13 mouse cellular contexts compared by ENCODE assay signal in the genomic region with DNA sequence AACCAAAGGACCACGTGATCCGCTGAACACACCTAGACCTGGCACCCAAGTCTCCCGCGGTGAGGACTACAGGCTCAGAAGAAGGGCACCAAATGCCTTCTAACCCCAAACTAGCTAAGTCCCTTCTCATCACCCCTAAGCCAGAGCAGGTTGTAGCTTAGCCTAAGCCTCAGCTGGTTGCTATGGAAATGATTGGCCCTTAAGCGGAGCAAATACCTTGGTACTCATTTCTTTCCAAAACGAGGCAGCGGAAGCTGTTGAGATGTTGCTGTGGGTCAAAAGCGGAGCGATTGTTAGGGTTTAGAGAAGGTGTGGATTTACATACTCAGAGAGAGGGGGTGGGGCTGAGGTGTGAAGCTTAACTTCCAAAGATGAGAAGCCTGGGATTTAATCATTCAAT.
DNase-seq lines count a peak whose midpoint lies in the region; ATAC-seq and TF ChIP-seq lines count a peak whose summit lies in the region.
"Had no signal": no experiment of that assay in that cellular context is flagged by ENCODE, and none has a peak within 500 bp of the region (broad histone marks: within the 10 kb centered on the region; RNA-seq: fewer than 3 reads in every experiment).

No protein-coding gene starts in this region.

- no peak for TF ChIP-seq CTCF in hindbrain, postnatal 0 days (IDR thresholded peaks at IDR 0.05; ENCODE audit: low read depth)

- ATAC-seq in forebrain, embryonic 16.5 days: no peak
- ATAC-seq in neural tube, embryonic 15.5 days (ENCODE audit: low FRiP score): no peak
- peak; percentile 47; the same call in 1 of the 2 replicates for ATAC-seq in hindbrain, postnatal 0 days
- ATAC-seq in stomach, embryonic 14.5 days (ENCODE audit: insufficient number of reproducible peaks, insufficient read depth, low FRiP score, low read depth): no peak

- peak; percentile 24 for DNase-seq in forebrain, embryonic 10.5 days (ENCODE audit: extremely low spot score, low spot score)
- DNase-seq in neural tube, embryonic 10.5 days (ENCODE audit: extremely low spot score, low spot score): no peak
- DNase-seq in hindbrain, postnatal 0 days (ENCODE audit: low spot score): peak; percentile 63
- DNase-seq in heart, adult 11 months: no peak
- no peak for DNase-seq in thymus, adult 18-20 months
- DNase-seq: cerebellum, postnatal 25 days; gastrocnemius, postnatal 10 days; kidney, postnatal 14 days had no signal

- H3K36me3 ChIP-seq in forebrain, embryonic 10.5 days (replicated peaks): no peaks in the 10 kb centered on the region
- H3K36me3 ChIP-seq in forebrain, embryonic 16.5 days (ENCODE audit: control insufficient read depth, insufficient read depth): no peaks in the 10 kb centered on the region
- no peaks in the 10 kb centered on the region for H3K36me3 ChIP-seq in neural tube, embryonic 15.5 days
- H3K36me3 ChIP-seq in hindbrain, postnatal 0 days (ENCODE audit: insufficient read depth, low read length): no peaks in the 10 kb centered on the region
- H3K36me3 ChIP-seq in stomach, embryonic 14.5 days (ENCODE audit: control insufficient read depth, insufficient read depth, low read length): no peaks in the 10 kb centered on the region

- H3K27me3 ChIP-seq in forebrain, embryonic 10.5 days (ENCODE audit: poor library complexity, severe bottlenecking): peaks cover 31% of the 10 kb centered on the region
- peaks cover 2% of the 10 kb centered on the region; the same call in 1 of the 2 replicates for H3K27me3 ChIP-seq in forebrain, embryonic 16.5 days (replicated peaks; ENCODE audit: control insufficient read depth, insufficient read depth, low read length)
- 0 out of 2 replicates have a peak, but pooled peaks cover 3% of the 10 kb centered on the region for H3K27me3 ChIP-seq in neural tube, embryonic 15.5 days (replicated peaks)
- H3K27me3 ChIP-seq in hindbrain, postnatal 0 days (ENCODE audit: insufficient read depth, low read length): no peaks in the 10 kb centered on the region
- no peaks in the 10 kb centered on the region for H3K27me3 ChIP-seq in stomach, embryonic 14.5 days (ENCODE audit: control insufficient read depth, insufficient read depth, low read length)

- peaks cover 19% of the 10 kb centered on the region for H3K4me1 ChIP-seq in forebrain, embryonic 10.5 days
- H3K4me1 ChIP-seq in forebrain, embryonic 16.5 days (replicated peaks; ENCODE audit: control insufficient read depth, insufficient read depth, low read length): peaks cover 21% of the 10 kb centered on the region
- peaks cover 12% of the 10 kb centered on the region for H3K4me1 ChIP-seq in neural tube, embryonic 15.5 days
- peaks cover 13% of the 10 kb centered on the region; the same call in 1 of the 2 replicates for H3K4me1 ChIP-seq in hindbrain, postnatal 0 days (ENCODE audit: insufficient read depth, low read length)
- H3K4me1 ChIP-seq in stomach, embryonic 14.5 days (ENCODE audit: control insufficient read depth, insufficient read depth, low read length): no peaks in the 10 kb centered on the region

- peaks cover 4% of the 10 kb centered on the region; the same call in 1 of the 2 replicates for H3K9me3 ChIP-seq in forebrain, embryonic 10.5 days
- no peaks in the 10 kb centered on the region for H3K9me3 ChIP-seq in forebrain, embryonic 16.5 days (ENCODE audit: control insufficient read depth, low read length)
- H3K9me3 ChIP-seq in neural tube, embryonic 15.5 days (replicated peaks): no peaks in the 10 kb centered on the region
- H3K9me3 ChIP-seq in hindbrain, postnatal 0 days (ENCODE audit: low read length): no peaks in the 10 kb centered on the region
- H3K9me3 ChIP-seq in stomach, embryonic 14.5 days (ENCODE audit: control insufficient read depth, low read depth, low read length): no peaks in the 10 kb centered on the region

- H3K4me2 ChIP-seq in forebrain, embryonic 16.5 days (ENCODE audit: low read length): no peak overlapping the region
- H3K4me2 ChIP-seq in neural tube, embryonic 15.5 days: peak overlapping the region; percentile 33
- peak overlapping the region; percentile 31; the same call in 1 of the 2 replicates for H3K4me2 ChIP-seq in hindbrain, postnatal 0 days (ENCODE audit: low read depth, low read length)
- H3K4me2 ChIP-seq in stomach, embryonic 14.5 days (replicated peaks; ENCODE audit: low read depth, low read length): 0 out of 2 replicates have a peak overlapping the region, but pooled peaks have one; percentile 10

- WGBS in forebrain, embryonic 10.5 days: 2% methylated on average over 9 of the region's 9 CpGs
- WGBS in forebrain, embryonic 16.5 days: 3% methylated on average over 9 of the region's 9 CpGs
- 3% methylated on average over 9 of the region's 9 CpGs for WGBS in neural tube, embryonic 15.5 days
- WGBS in hindbrain, postnatal 0 days: 3% methylated on average over 9 of the region's 9 CpGs
- WGBS in stomach, embryonic 14.5 days: 2% methylated on average over 9 of the region's 9 CpGs

- H3K4me3 ChIP-seq in forebrain, embryonic 10.5 days: peak overlapping the region; percentile 19; the same call in 1 of the 2 replicates
- no peak overlapping the region for H3K4me3 ChIP-seq in forebrain, embryonic 16.5 days (replicated peaks; ENCODE audit: low read length)
- no peak overlapping the region for H3K4me3 ChIP-seq in neural tube, embryonic 15.5 days (replicated peaks)
- H3K4me3 ChIP-seq in hindbrain, postnatal 0 days (ENCODE audit: low read length): no peak overlapping the region
- no peak overlapping the region for H3K4me3 ChIP-seq in stomach, embryonic 14.5 days (ENCODE audit: low read depth, low read length)
- H3K4me3 ChIP-seq: left cerebral cortex, adult 2 months had no signal

- no peak overlapping the region for H3K27ac ChIP-seq in forebrain, embryonic 10.5 days
- H3K27ac ChIP-seq in forebrain, embryonic 16.5 days (ENCODE audit: low read length): no peak overlapping the region
- no peak overlapping the region for H3K27ac ChIP-seq in neural tube, embryonic 15.5 days (replicated peaks)
- H3K27ac ChIP-seq in hindbrain, postnatal 0 days: no peak overlapping the region
- H3K27ac ChIP-seq in stomach, embryonic 14.5 days (ENCODE audit: low read length): no peak overlapping the region
- H3K27ac ChIP-seq: left cerebral cortex, adult 2 months; macrophage had no signal

- no peak overlapping the region for H3K9ac ChIP-seq in forebrain, embryonic 16.5 days (replicated peaks; ENCODE audit: low read depth, low read length)
- no peak overlapping the region for H3K9ac ChIP-seq in neural tube, embryonic 15.5 days (replicated peaks)
- no peak overlapping the region for H3K9ac ChIP-seq in hindbrain, postnatal 0 days (replicated peaks; ENCODE audit: low read length)
- no peak overlapping the region for H3K9ac ChIP-seq in stomach, embryonic 14.5 days (replicated peaks; ENCODE audit: low read depth, low read length)

Comparison
In these comparisons a context has a peak if more than half of its experiments do, and no peak if none do; other contexts are left out.
1. DNase-seq: peak in forebrain, embryonic 10.5 days (single experiment) and hindbrain, postnatal 0 days (single experiment); none in neural tube, embryonic 10.5 days (single experiment), heart, adult 11 months (single experiment) and thymus, adult 18-20 months (0 of 2).